Mouse (Mus musculus): Measurements from ENCODE around the gene Adamts3.

DNA sequence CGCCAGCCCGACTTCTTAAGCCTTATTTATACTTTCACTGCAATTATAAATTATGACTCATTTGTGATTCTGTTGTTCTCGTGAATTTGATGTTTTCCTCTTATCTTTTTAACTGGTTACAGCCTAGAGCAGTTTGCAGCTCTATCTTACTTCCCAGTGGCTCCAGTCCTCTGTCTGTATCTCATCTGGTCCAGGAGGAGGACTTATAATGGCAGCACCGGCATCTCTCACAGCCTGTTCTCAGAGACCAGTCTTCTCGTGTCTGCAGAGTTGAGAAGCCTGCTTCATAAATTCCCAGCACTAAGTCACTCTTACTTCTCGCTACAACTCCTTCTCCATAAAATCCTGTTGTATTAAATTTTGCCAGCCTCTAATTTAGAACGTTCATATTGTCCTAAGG, 12.4 kb upstream of the Adamts3 start:
- TF ChIP-seq GATA1 (IDR thresholded peaks at IDR 0.05; ENCODE audit: borderline replicate concordance, low read length) (no peak), FLI1 (IDR thresholded peaks at IDR 0.05; ENCODE audit: low read length) (no peak)
